Mouse (Mus musculus) midbrain, embryonic 12.5 days (tissue): Measurements from ENCODE around the gene 4931428F04Rik. TPM values are rescaled to one million over a fixed set of nuclear protein-coding genes. Genes with fewer than 3 reads are reported as not detected.
A peak's percentile ranks its signal among the peaks of the same experiment; 100 is the strongest.

Source experiments
- ATAC-seq: fragments of 200-750 bp; cut with Nextera tagmentation; 2 replicates; pipeline ENCODE4 v1.8.0; 2017; ENCODE audit warnings: low read depth, moderate TSS enrichment, moderate library complexity; ENCODE audit not compliant: low FRiP score
- H3K27ac ChIP-seq: fragments of 300-500 bp; sonication (generic); replicated peaks from 2 replicates; pipeline ENCODE4 v1.5.1; 2016; ENCODE audit warnings: mild to moderate bottlenecking
- H3K27me3 ChIP-seq: fragments of 300-500 bp; sonication (generic); 2 replicates; pipeline ENCODE4 v1.6.1; 2016; ENCODE audit warnings: mild to moderate bottlenecking
- H3K36me3 ChIP-seq: fragments of 300-500 bp; sonication (generic); 2 replicates; pipeline ENCODE4 v1.6.1; 2016
- H3K4me1 ChIP-seq: fragments of 300-500 bp; sonication (generic); 2 replicates; pipeline ENCODE4 v1.6.1; 2016
- H3K4me2 ChIP-seq: fragments of 300-500 bp; sonication (generic); replicated peaks from 2 replicates; pipeline ENCODE4 v1.6.1; 2016; ENCODE audit warnings: mild to moderate bottlenecking, moderate library complexity
- H3K4me3 ChIP-seq: fragments of 300-500 bp; sonication (generic); 2 replicates; pipeline ENCODE4 v1.5.1; 2016; ENCODE audit warnings: mild to moderate bottlenecking
- H3K9ac ChIP-seq: fragments of 300-500 bp; sonication (generic); replicated peaks from 2 replicates; pipeline ENCODE4 v1.6.1; 2016; ENCODE audit warnings: mild to moderate bottlenecking, moderate library complexity
- H3K9me3 ChIP-seq: fragments of 300-500 bp; sonication (generic); 2 replicates; pipeline ENCODE4 v1.6.1; 2016; ENCODE audit warnings: mild to moderate bottlenecking
- WGBS: fragments of 180-500 bp; shearing (Covaris S2); methylation state at CpG from one replicate; pipeline ENCODE4 v1.1.7; 2016; 5-methylcytosine and 5-hydroxymethylcytosine counted together
- polyA plus RNA-seq: library from polyadenylated mRNA; unstranded; fragments of >200 nt; fragmentation: Nextera tagmentation; extraction: Ambion mirVana; gene quantifications from 2 replicates; pipeline ENCODE4 v1.2.1, GENCODE M21; 2016

4931428F04Rik gene
- polyA plus RNA-seq, 1 experiment from 2014 or later = 54.8 TPM

GRCm38 (mm10) chr8:105265128-105265527 is 24.5 kb downstream of the 4931428F04Rik start:
- WGBS = 20% methylated on average over 10 of the region's 10 CpGs
- Histone ChIP-seq H3K4me3 (peak overlapping the region; percentile 63; the same call in 1 of the 2 replicates), H3K27me3 (peaks cover 96% of the 10 kb centered on the region), H3K9me3 (0 out of 2 replicates have a peak, but pooled peaks cover 3% of the 10 kb centered on the region), H3K4me1 (peaks cover 33% of the 10 kb centered on the region), H3K27ac (no peak overlapping the region), H3K9ac (no peak overlapping the region), H3K4me2 (peak overlapping the region; percentile 78), H3K36me3 (no peaks in the 10 kb centered on the region)
- no peak for ATAC-seq

GRCm38 (mm10) chr8:105264024-105264982 is 25.4 kb downstream of the 4931428F04Rik start, which contains the start of the genes Tradd and Fbxl8:
Gene Tradd, minus strand, starts transcription at chr8:105264609.
Gene Fbxl8, plus strand, starts transcription at chr8:105264648.
- Histone ChIP-seq H3K9me3 (0 out of 2 replicates have a peak, but pooled peaks cover 3% of the 10 kb centered on the region), H3K9ac (peak within 1 kb of the TSS; percentile 63), H3K36me3 (no peaks in the 10 kb centered on the region), H3K27ac (no peak within 1 kb of the TSS), H3K4me2 (peak within 1 kb of the TSS; percentile 78), H3K4me3 (peak within 1 kb of the TSS; percentile 63), H3K27me3 (peaks cover 96% of the 10 kb centered on the region), H3K4me1 (peaks cover 34% of the 10 kb centered on the region)
- WGBS = 1% methylated on average over 54 of the region's 54 CpGs
- ATAC-seq = peak; percentile 39

- H3K4me3 ChIP-seq = peak overlapping the region; percentile 63; the same call in 1 of the 2 replicates
- H3K27me3 ChIP-seq = peaks cover 96% of the 10 kb centered on the region
- H3K4me2 ChIP-seq = no peak overlapping the region
- 38% methylated on average over 16 of the region's 16 CpGs for WGBS
- H3K36me3 ChIP-seq = no peaks in the 10 kb centered on the region
- H3K9me3 ChIP-seq = 0 out of 2 replicates have a peak, but pooled peaks cover 3% of the 10 kb centered on the region
- H3K4me1 ChIP-seq = peaks cover 32% of the 10 kb centered on the region
- no peak for ATAC-seq
- no peak overlapping the region for H3K27ac ChIP-seq
- H3K9ac ChIP-seq = no peak overlapping the region; the same call in 1 of the 2 replicates
Measured at GRCm38 (mm10) chr8:105263244-105263912, 26.3 kb downstream of the 4931428F04Rik start.

GRCm38 (mm10) chr8:105261326-105261980 is 28.2 kb downstream of the 4931428F04Rik start:
- H3K9me3 ChIP-seq = 0 out of 2 replicates have a peak, but pooled peaks cover 3% of the 10 kb centered on the region
- no peak overlapping the region for H3K9ac ChIP-seq
- no peak for ATAC-seq

GRCm38 (mm10) chr8:105260371-105261099 is 29.1 kb downstream of the 4931428F04Rik start:
- peaks cover 96% of the 10 kb centered on the region for H3K27me3 ChIP-seq
- H3K9ac ChIP-seq = no peak overlapping the region
- ATAC-seq = no peak
- H3K4me1 ChIP-seq = peaks cover 25% of the 10 kb centered on the region
- H3K4me2 ChIP-seq = no peak overlapping the region
- no peaks in the 10 kb centered on the region for H3K9me3 ChIP-seq
- no peaks in the 10 kb centered on the region for H3K36me3 ChIP-seq
- H3K27ac ChIP-seq = no peak overlapping the region
- H3K4me3 ChIP-seq = no peak overlapping the region
- WGBS = 59% methylated on average over 7 of the region's 7 CpGs

More at GRCm38 (mm10) chr8:105261326-105261980, 28.2 kb downstream of the 4931428F04Rik start:
- Histone ChIP-seq H3K4me3 (no peak overlapping the region), H3K27me3 (peaks cover 96% of the 10 kb centered on the region), H3K27ac (no peak overlapping the region), H3K4me2 (no peak overlapping the region), H3K4me1 (peaks cover 25% of the 10 kb centered on the region), H3K36me3 (no peaks in the 10 kb centered on the region)
- WGBS = 88% methylated on average over 12 of the region's 12 CpGs

- Histone ChIP-seq H3K36me3 (no peaks in the 10 kb centered on the region), H3K27ac (no peak overlapping the region), H3K4me2 (peak overlapping the region; percentile 80), H3K27me3 (peaks cover 96% of the 10 kb centered on the region), H3K4me3 (peak overlapping the region; percentile 42), H3K4me1 (peaks cover 31% of the 10 kb centered on the region), H3K9ac (no peak overlapping the region; the same call in 1 of the 2 replicates), H3K9me3 (no peaks in the 10 kb centered on the region)
- ATAC-seq = peak; percentile 70
- 3% methylated on average over 30 of the region's 30 CpGs for WGBS
Measured at GRCm38 (mm10) chr8:105259721-105260320, 29.8 kb downstream of the 4931428F04Rik start.

GRCm38 (mm10) chr8:105258911-105259720 is 30.5 kb downstream of the 4931428F04Rik start:
- Histone ChIP-seq H3K9ac (no peak overlapping the region; the same call in 1 of the 2 replicates), H3K9me3 (no peaks in the 10 kb centered on the region), H3K27me3 (peaks cover 95% of the 10 kb centered on the region), H3K4me3 (peak overlapping the region; percentile 42), H3K36me3 (no peaks in the 10 kb centered on the region), H3K4me1 (peaks cover 33% of the 10 kb centered on the region), H3K4me2 (peak overlapping the region; percentile 80), H3K27ac (no peak overlapping the region)
- ATAC-seq = peak; percentile 42
- WGBS = 2% methylated on average over 55 of the region's 55 CpGs

- peaks cover 4% of the 10 kb centered on the region; the same call in 1 of the 2 replicates for H3K36me3 ChIP-seq
- H3K9me3 ChIP-seq = no peaks in the 10 kb centered on the region
- H3K27me3 ChIP-seq = peaks cover 79% of the 10 kb centered on the region
- H3K27ac ChIP-seq = no peak overlapping the region
- 70% methylated on average over 7 of the region's 7 CpGs for WGBS
- H3K4me1 ChIP-seq = peaks cover 33% of the 10 kb centered on the region
- no peak overlapping the region for H3K4me2 ChIP-seq
- ATAC-seq = no peak
- no peak overlapping the region for H3K9ac ChIP-seq
- H3K4me3 ChIP-seq = no peak overlapping the region
Measured at GRCm38 (mm10) chr8:105257318-105258114, 32.1 kb downstream of the 4931428F04Rik start.

- no peak for ATAC-seq
- Histone ChIP-seq H3K4me2 (peak within 1 kb of the TSS; percentile 92), H3K4me3 (peak within 1 kb of the TSS; percentile 52), H3K9me3 (no peaks in the 10 kb centered on the region), H3K27me3 (peaks cover 57% of the 10 kb centered on the region), H3K27ac (no peak within 1 kb of the TSS), H3K4me1 (peaks cover 32% of the 10 kb centered on the region), H3K9ac (peak within 1 kb of the TSS; percentile 53), H3K36me3 (peaks cover 28% of the 10 kb centered on the region)
- WGBS = 1% methylated on average over 14 of the region's 14 CpGs
Measured at GRCm38 (mm10) chr8:105254966-105255350, 34.7 kb downstream of the 4931428F04Rik start, which contains the start of gene B3gnt9. Gene B3gnt9, minus strand, starts transcription at chr8:105255153.
